Mouse (Mus musculus) liver, embryonic 15.5 days (tissue): ENCODE data around the gene Gpr142. TPM values are rescaled to one million over a fixed set of nuclear protein-coding genes. Genes with fewer than 3 reads are reported as not detected.

Source experiments
- ATAC-seq: fragments of 200-750 bp; cut with Nextera tagmentation; 2 replicates; pipeline ENCODE4 v1.8.0; 2017; ENCODE audit warnings: moderate number of reproducible peaks, mild to moderate bottlenecking, moderate library complexity; ENCODE audit not compliant: insufficient read depth
- H3K27ac ChIP-seq: fragments of 300-500 bp; sonication (generic); replicated peaks from 2 replicates; pipeline ENCODE4 v1.5.1; 2015; ENCODE audit warnings: mild to moderate bottlenecking, inconsistent platforms
- H3K27me3 ChIP-seq: fragments of 300-500 bp; sonication (generic); 2 replicates; pipeline ENCODE4 v1.6.1; 2015; ENCODE audit warnings: mild to moderate bottlenecking, inconsistent platforms
- H3K36me3 ChIP-seq: fragments of 300-500 bp; sonication (generic); replicated peaks from 2 replicates; pipeline ENCODE4 v1.6.1; 2015; ENCODE audit warnings: moderate library complexity, mild to moderate bottlenecking, inconsistent platforms
- H3K4me1 ChIP-seq: fragments of 300-500 bp; sonication (generic); replicated peaks from 2 replicates; pipeline ENCODE4 v1.6.1; 2015; ENCODE audit warnings: inconsistent platforms
- H3K4me2 ChIP-seq: fragments of 300-500 bp; sonication (generic); 2 replicates; pipeline ENCODE4 v1.6.1; 2015; ENCODE audit warnings: moderate library complexity, mild to moderate bottlenecking, inconsistent platforms
- H3K4me3 ChIP-seq: fragments of 300-500 bp; sonication (generic); replicated peaks from 2 replicates; pipeline ENCODE4 v1.5.1; 2015; ENCODE audit warnings: mild to moderate bottlenecking, inconsistent platforms
- H3K9ac ChIP-seq: fragments of 300-500 bp; sonication (generic); 2 replicates; pipeline ENCODE4 v1.6.1; 2015; ENCODE audit warnings: moderate library complexity, mild to moderate bottlenecking, inconsistent platforms
- H3K9me3 ChIP-seq: fragments of 300-500 bp; sonication (generic); replicated peaks from 2 replicates; pipeline ENCODE4 v1.6.1; 2016; ENCODE audit warnings: inconsistent platforms
- WGBS: fragments of 180-500 bp; shearing (Covaris S2); methylation state at CpG from one replicate; pipeline ENCODE4 v1.1.7; 2015; ENCODE audit warnings: mixed read lengths; ENCODE audit not compliant: insufficient replicate concordance; 5-methylcytosine and 5-hydroxymethylcytosine counted together
- polyA plus RNA-seq: library from polyadenylated mRNA; unstranded; fragments of >200 nt; fragmentation: Nextera tagmentation; extraction: Ambion mirVana; gene quantifications from 2 replicates; pipeline ENCODE4 v1.2.1, GENCODE M21; 2015

The Gpr142 gene
- polyA plus RNA-seq, 1 experiment from 2014 or later = not detected

GRCm38 (mm10) chr11:114802540-114803267, 4.0 kb downstream of the Gpr142 start:
- WGBS = 52% methylated on average over 15 of the region's 15 CpGs
- no peak for ATAC-seq
- Histone ChIP-seq H3K4me1 (peaks cover 8% of the 10 kb centered on the region), H3K9me3 (no peaks in the 10 kb centered on the region), H3K27me3 (0 out of 2 replicates have a peak, but pooled peaks cover 4% of the 10 kb centered on the region), H3K36me3 (no peaks in the 10 kb centered on the region), H3K9ac (no peak overlapping the region), H3K27ac (no peak overlapping the region), H3K4me2 (no peak overlapping the region), H3K4me3 (no peak overlapping the region)

GRCm38 (mm10) chr11:114803990-114804389, 5.3 kb downstream of the Gpr142 start:
- Histone ChIP-seq H3K9me3 (no peaks in the 10 kb centered on the region), H3K36me3 (no peaks in the 10 kb centered on the region), H3K4me3 (no peak overlapping the region), H3K27ac (no peak overlapping the region), H3K4me1 (peaks cover 9% of the 10 kb centered on the region), H3K27me3 (no peaks in the 10 kb centered on the region), H3K4me2 (no peak overlapping the region), H3K9ac (no peak overlapping the region)
- no peak for ATAC-seq
- 43% methylated on average over 8 of the region's 8 CpGs for WGBS

GRCm38 (mm10) chr11:114807025-114807424, 8.3 kb downstream of the Gpr142 start:
- no peak for ATAC-seq
- Histone ChIP-seq H3K9me3 (no peaks in the 10 kb centered on the region), H3K4me2 (no peak overlapping the region), H3K4me3 (no peak overlapping the region), H3K36me3 (no peaks in the 10 kb centered on the region), H3K27ac (no peak overlapping the region), H3K9ac (no peak overlapping the region), H3K27me3 (no peaks in the 10 kb centered on the region), H3K4me1 (peaks cover 9% of the 10 kb centered on the region)
- 54% methylated on average over 2 of the region's 2 CpGs for WGBS

- Histone ChIP-seq H3K27me3 (no peaks in the 10 kb centered on the region), H3K4me3 (no peak overlapping the region), H3K27ac (no peak overlapping the region), H3K9me3 (no peaks in the 10 kb centered on the region), H3K4me1 (peaks cover 9% of the 10 kb centered on the region), H3K4me2 (no peak overlapping the region), H3K9ac (no peak overlapping the region), H3K36me3 (no peaks in the 10 kb centered on the region)
- 31% methylated on average over 14 of the region's 14 CpGs for WGBS
- no peak for ATAC-seq
Measured at GRCm38 (mm10) chr11:114807686-114808427, 9.1 kb downstream of the Gpr142 start.

- no peak overlapping the region for H3K4me2 ChIP-seq
- no peak overlapping the region for H3K27ac ChIP-seq
- peaks cover 9% of the 10 kb centered on the region for H3K4me1 ChIP-seq
- H3K36me3 ChIP-seq = no peaks in the 10 kb centered on the region
- 45% methylated on average over 1 of the region's 1 CpGs for WGBS
- H3K9ac ChIP-seq = no peak overlapping the region
- no peaks in the 10 kb centered on the region for H3K9me3 ChIP-seq
- ATAC-seq = no peak
- no peaks in the 10 kb centered on the region for H3K27me3 ChIP-seq
- no peak overlapping the region for H3K4me3 ChIP-seq
Measured at GRCm38 (mm10) chr11:114809371-114809770, 10.6 kb downstream of the Gpr142 start.

- Histone ChIP-seq H3K4me2 (no peak overlapping the region), H3K4me3 (no peak overlapping the region), H3K27me3 (no peaks in the 10 kb centered on the region), H3K9ac (no peak overlapping the region), H3K27ac (no peak overlapping the region), H3K9me3 (no peaks in the 10 kb centered on the region), H3K36me3 (no peaks in the 10 kb centered on the region), H3K4me1 (peaks cover 9% of the 10 kb centered on the region)
- no peak for ATAC-seq
- 11% methylated on average over 4 of the region's 4 CpGs for WGBS
Measured at GRCm38 (mm10) chr11:114810344-114810743, 11.6 kb downstream of the Gpr142 start.

GRCm38 (mm10) chr11:114812731-114813240, 14.1 kb downstream of the Gpr142 start:
- Histone ChIP-seq H3K9me3 (no peaks in the 10 kb centered on the region), H3K4me2 (no peak overlapping the region), H3K27me3 (no peaks in the 10 kb centered on the region), H3K36me3 (no peaks in the 10 kb centered on the region), H3K4me3 (no peak overlapping the region), H3K4me1 (peaks cover under 1% of the 10 kb centered on the region), H3K9ac (no peak overlapping the region), H3K27ac (no peak overlapping the region)
- 14% methylated on average over 6 of the region's 6 CpGs for WGBS
- no peak; the same call in 1 of the 2 replicates for ATAC-seq

- WGBS = 64% methylated on average over 11 of the region's 11 CpGs
- no peaks in the 10 kb centered on the region for H3K36me3 ChIP-seq
- H3K9me3 ChIP-seq = no peaks in the 10 kb centered on the region
- no peak overlapping the region for H3K4me2 ChIP-seq
- no peaks in the 10 kb centered on the region for H3K27me3 ChIP-seq
- no peak overlapping the region for H3K9ac ChIP-seq
- H3K27ac ChIP-seq = no peak overlapping the region
- ATAC-seq = no peak
- H3K4me1 ChIP-seq = no peaks in the 10 kb centered on the region; the same call in 1 of the 2 replicates
- H3K4me3 ChIP-seq = no peak overlapping the region
Measured at GRCm38 (mm10) chr11:114814873-114815592, 16.3 kb downstream of the Gpr142 start.

GRCm38 (mm10) chr11:114816934-114817333, 18.2 kb downstream of the Gpr142 start:
- H3K27me3 ChIP-seq = no peaks in the 10 kb centered on the region
- ATAC-seq = no peak
- no peak overlapping the region for H3K4me2 ChIP-seq
- no peaks in the 10 kb centered on the region; the same call in 1 of the 2 replicates for H3K4me1 ChIP-seq
- no peaks in the 10 kb centered on the region for H3K9me3 ChIP-seq
- H3K36me3 ChIP-seq = no peaks in the 10 kb centered on the region
- H3K9ac ChIP-seq = no peak overlapping the region
- no peak overlapping the region for H3K27ac ChIP-seq
- WGBS = 69% methylated on average over 4 of the region's 4 CpGs
- H3K4me3 ChIP-seq = no peak overlapping the region

GRCm38 (mm10) chr11:114818185-114818584, 19.5 kb downstream of the Gpr142 start:
- peaks cover 6% of the 10 kb centered on the region for H3K4me1 ChIP-seq
- no peaks in the 10 kb centered on the region for H3K27me3 ChIP-seq
- no peak overlapping the region for H3K4me2 ChIP-seq
- no peak for ATAC-seq
- H3K36me3 ChIP-seq = no peaks in the 10 kb centered on the region
- 43% methylated on average over 7 of the region's 7 CpGs for WGBS
- no peak overlapping the region for H3K27ac ChIP-seq
- H3K9ac ChIP-seq = no peak overlapping the region
- H3K9me3 ChIP-seq = no peaks in the 10 kb centered on the region
- H3K4me3 ChIP-seq = no peak overlapping the region

- WGBS = 41% methylated on average over 2 of the region's 2 CpGs
- no peaks in the 10 kb centered on the region for H3K9me3 ChIP-seq
- H3K4me3 ChIP-seq = no peak overlapping the region
- no peaks in the 10 kb centered on the region for H3K27me3 ChIP-seq
- no peak overlapping the region for H3K9ac ChIP-seq
- no peak for ATAC-seq
- H3K27ac ChIP-seq = no peak overlapping the region
- peaks cover 8% of the 10 kb centered on the region for H3K4me1 ChIP-seq
- H3K4me2 ChIP-seq = no peak overlapping the region
- no peaks in the 10 kb centered on the region for H3K36me3 ChIP-seq
Measured at GRCm38 (mm10) chr11:114819110-114819509, 20.4 kb downstream of the Gpr142 start.
